ENCODE assay signal across 27 mouse cellular contexts in the genomic region with DNA sequence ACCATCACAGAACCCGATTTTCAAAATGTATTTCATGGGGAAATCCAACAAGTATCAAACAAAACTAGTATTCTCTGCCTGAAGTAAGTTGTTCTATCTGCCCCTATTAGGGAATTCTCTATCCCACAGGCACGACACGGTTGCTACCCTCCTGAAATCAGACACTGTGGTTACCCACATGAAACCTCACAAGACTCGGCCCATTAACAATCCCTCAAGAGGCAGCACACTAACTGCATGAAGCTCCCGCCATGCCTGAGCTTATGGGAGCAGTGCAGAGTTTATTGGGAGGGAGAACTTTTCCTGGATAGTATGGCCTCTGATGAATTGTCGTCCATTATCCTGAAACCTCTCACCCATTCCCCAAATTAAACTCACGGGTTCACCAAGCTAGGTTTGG.
DNase-seq lines count a peak whose midpoint lies in the region; ATAC-seq and TF ChIP-seq lines count a peak whose summit lies in the region.
"Had no signal": no experiment of that assay in that cellular context is flagged by ENCODE, and none has a peak within 500 bp of the region (broad histone marks: within the 10 kb centered on the region; RNA-seq: fewer than 3 reads in every experiment).

No protein-coding gene starts in this region.

- H3K36me3 ChIP-seq in forebrain, embryonic 13.5 days (ENCODE audit: poor library complexity, severe bottlenecking) = 0 out of 2 replicates have a peak, but pooled peaks cover 14% of the 10 kb centered on the region
- H3K36me3 ChIP-seq in forebrain, embryonic 15.5 days = peaks cover 9% of the 10 kb centered on the region
- no peaks in the 10 kb centered on the region; the same call in 1 of the 2 replicates for H3K36me3 ChIP-seq in kidney, embryonic 14.5 days (ENCODE audit: control insufficient read depth, insufficient read depth, low read length)
- no peaks in the 10 kb centered on the region for H3K36me3 ChIP-seq in kidney, postnatal 0 days (ENCODE audit: insufficient read depth, low read length)
- no peaks in the 10 kb centered on the region for H3K36me3 ChIP-seq in embryonic facial prominence, embryonic 15.5 days
- H3K36me3 ChIP-seq: forebrain, embryonic 12.5 days; heart, embryonic 15.5 days; intestine, embryonic 15.5 days had no signal

- H3K4me3 ChIP-seq in forebrain, embryonic 13.5 days = no peak overlapping the region
- H3K4me3 ChIP-seq in forebrain, embryonic 15.5 days = no peak overlapping the region
- H3K4me3 ChIP-seq in kidney, embryonic 14.5 days (ENCODE audit: low read length) = no peak overlapping the region
- no peak overlapping the region for H3K4me3 ChIP-seq in kidney, postnatal 0 days (replicated peaks; ENCODE audit: low read depth, low read length)
- H3K4me3 ChIP-seq in embryonic facial prominence, embryonic 15.5 days (replicated peaks) = no peak overlapping the region
- H3K4me3 ChIP-seq: embryonic facial prominence, embryonic 13.5 days; forebrain, embryonic 12.5 days; gastrocnemius, adult 2 months; heart, embryonic 12.5 days; heart, embryonic 15.5 days; hindbrain, embryonic 10.5 days; hindbrain, embryonic 13.5 days; intestine, embryonic 15.5 days had no signal

- no peak for TF ChIP-seq CTCF in kidney, postnatal 0 days (IDR thresholded peaks at IDR 0.05; ENCODE audit: low read depth)

- no peak for DNase-seq in kidney, adult 8-10 months
- DNase-seq in kidney, postnatal 0 days (ENCODE audit: low spot score) = peak; percentile 74
- no peak for DNase-seq in kidney, postnatal 25 days
- DNase-seq: adrenal gland, adult 2 months; adrenal gland, postnatal 14 days; B cell, adult 2 months; cerebellum, adult 11 months; cerebellum, adult 9-11 months; gastrocnemius, adult 2 months; gastrocnemius, postnatal 14 days; heart, adult 18-20 months; heart, postnatal 10 days; heart, postnatal 36 days had no signal

- peak; percentile 19; the same call in 1 of the 2 replicates for ATAC-seq in forebrain, embryonic 13.5 days
- ATAC-seq in forebrain, embryonic 15.5 days (replicated peaks) = no peak
- ATAC-seq in kidney, embryonic 14.5 days (ENCODE audit: low FRiP score, low TSS enrichment) = peak; percentile 85; the same call in 1 of the 2 replicates
- ATAC-seq in kidney, postnatal 0 days (replicated peaks; ENCODE audit: low FRiP score, low read depth) = no peak
- no peak for ATAC-seq in embryonic facial prominence, embryonic 15.5 days (ENCODE audit: insufficient number of reproducible peaks, low FRiP score, low TSS enrichment, low read depth)
- ATAC-seq: hindbrain, embryonic 16.5 days; intestine, embryonic 15.5 days had no signal

- no peak overlapping the region for H3K27ac ChIP-seq in forebrain, embryonic 13.5 days
- H3K27ac ChIP-seq in forebrain, embryonic 15.5 days (replicated peaks) = no peak overlapping the region; the same call in 1 of the 2 replicates
- H3K27ac ChIP-seq in kidney, embryonic 14.5 days (ENCODE audit: low read depth, low read length) = no peak overlapping the region
- no peak overlapping the region for H3K27ac ChIP-seq in kidney, postnatal 0 days
- 0 out of 2 replicates have a peak overlapping the region, but pooled peaks have one; percentile 28 for H3K27ac ChIP-seq in embryonic facial prominence, embryonic 15.5 days (replicated peaks)
- H3K27ac ChIP-seq: embryonic facial prominence, embryonic 13.5 days; forebrain, embryonic 12.5 days; gastrocnemius, adult 2 months; heart, embryonic 15.5 days; hindbrain, embryonic 10.5 days; hindbrain, embryonic 13.5 days; intestine, embryonic 15.5 days had no signal

- no peak overlapping the region for H3K9ac ChIP-seq in forebrain, embryonic 13.5 days
- H3K9ac ChIP-seq in forebrain, embryonic 15.5 days (replicated peaks) = no peak overlapping the region
- H3K9ac ChIP-seq in kidney, embryonic 14.5 days (ENCODE audit: low read depth, low read length) = no peak overlapping the region
- H3K9ac ChIP-seq in kidney, postnatal 0 days (ENCODE audit: low read depth, low read length) = no peak overlapping the region
- H3K9ac ChIP-seq in embryonic facial prominence, embryonic 15.5 days = no peak overlapping the region
- H3K9ac ChIP-seq: embryonic facial prominence, embryonic 13.5 days; forebrain, embryonic 12.5 days; heart, embryonic 12.5 days; heart, embryonic 15.5 days; hindbrain, embryonic 13.5 days; intestine, embryonic 15.5 days had no signal

- no peaks in the 10 kb centered on the region for H3K27me3 ChIP-seq in forebrain, embryonic 13.5 days
- H3K27me3 ChIP-seq in forebrain, embryonic 15.5 days = no peaks in the 10 kb centered on the region
- H3K27me3 ChIP-seq in kidney, embryonic 14.5 days (ENCODE audit: control insufficient read depth, insufficient read depth, low read length) = no peaks in the 10 kb centered on the region
- no peaks in the 10 kb centered on the region for H3K27me3 ChIP-seq in kidney, postnatal 0 days (ENCODE audit: insufficient read depth, low read length)
- H3K27me3 ChIP-seq in embryonic facial prominence, embryonic 15.5 days = no peaks in the 10 kb centered on the region
- H3K27me3 ChIP-seq: CH12.LX; embryonic facial prominence, embryonic 13.5 days; forebrain, embryonic 12.5 days; heart, embryonic 12.5 days; heart, embryonic 15.5 days; hindbrain, embryonic 13.5 days; intestine, embryonic 15.5 days had no signal

- no peak overlapping the region for H3K4me2 ChIP-seq in forebrain, embryonic 13.5 days
- no peak overlapping the region for H3K4me2 ChIP-seq in forebrain, embryonic 15.5 days (replicated peaks)
- no peak overlapping the region for H3K4me2 ChIP-seq in kidney, embryonic 14.5 days (replicated peaks; ENCODE audit: low read depth, low read length)
- no peak overlapping the region for H3K4me2 ChIP-seq in kidney, postnatal 0 days (ENCODE audit: low read length)
- no peak overlapping the region for H3K4me2 ChIP-seq in embryonic facial prominence, embryonic 15.5 days (replicated peaks)
- H3K4me2 ChIP-seq: embryonic facial prominence, embryonic 13.5 days; forebrain, embryonic 12.5 days; heart, embryonic 12.5 days; heart, embryonic 15.5 days; hindbrain, embryonic 13.5 days; intestine, embryonic 15.5 days had no signal

- H3K9me3 ChIP-seq in forebrain, embryonic 13.5 days (replicated peaks) = no peaks in the 10 kb centered on the region
- H3K9me3 ChIP-seq in forebrain, embryonic 15.5 days = no peaks in the 10 kb centered on the region
- no peaks in the 10 kb centered on the region for H3K9me3 ChIP-seq in kidney, embryonic 14.5 days (ENCODE audit: control insufficient read depth, low read length)
- no peaks in the 10 kb centered on the region for H3K9me3 ChIP-seq in kidney, postnatal 0 days (replicated peaks; ENCODE audit: low read length)
- no peaks in the 10 kb centered on the region for H3K9me3 ChIP-seq in embryonic facial prominence, embryonic 15.5 days (replicated peaks)
- H3K9me3 ChIP-seq: embryonic facial prominence, embryonic 13.5 days; forebrain, embryonic 12.5 days; G1E; heart, embryonic 12.5 days; heart, embryonic 15.5 days; hindbrain, embryonic 10.5 days; hindbrain, embryonic 13.5 days; intestine, embryonic 15.5 days had no signal

- no peaks in the 10 kb centered on the region for H3K4me1 ChIP-seq in forebrain, embryonic 13.5 days
- H3K4me1 ChIP-seq in forebrain, embryonic 15.5 days = 0 out of 2 replicates have a peak, but pooled peaks cover 2% of the 10 kb centered on the region
- no peaks in the 10 kb centered on the region for H3K4me1 ChIP-seq in kidney, embryonic 14.5 days (ENCODE audit: control insufficient read depth, insufficient read depth, low read length)
- H3K4me1 ChIP-seq in kidney, postnatal 0 days (replicated peaks; ENCODE audit: insufficient read depth, low read length) = no peaks in the 10 kb centered on the region
- no peaks in the 10 kb centered on the region for H3K4me1 ChIP-seq in embryonic facial prominence, embryonic 15.5 days
- H3K4me1 ChIP-seq: embryonic facial prominence, embryonic 13.5 days; forebrain, embryonic 12.5 days; heart, embryonic 15.5 days; hindbrain, embryonic 10.5 days; hindbrain, embryonic 13.5 days; intestine, embryonic 15.5 days had no signal

- WGBS in forebrain, embryonic 13.5 days = 85% methylated on average over 7 of the region's 7 CpGs
- WGBS in forebrain, embryonic 15.5 days = 85% methylated on average over 7 of the region's 7 CpGs
- WGBS in kidney, embryonic 14.5 days = 50% methylated on average over 7 of the region's 7 CpGs
- 52% methylated on average over 7 of the region's 7 CpGs for WGBS in kidney, postnatal 0 days
- 59% methylated on average over 7 of the region's 7 CpGs for WGBS in embryonic facial prominence, embryonic 15.5 days

Comparison
In these comparisons a context has a peak if more than half of its experiments do, and no peak if none do; other contexts are left out.
1. ATAC-seq: peak in forebrain, embryonic 13.5 days (single experiment) and kidney, embryonic 14.5 days (single experiment); none in forebrain, embryonic 15.5 days (single experiment), kidney, postnatal 0 days (single experiment) and embryonic facial prominence, embryonic 15.5 days (single experiment).